Mouse (Mus musculus) ES-Bruce4 (cell line): ENCODE measurements at regions not wholly inside any gene's neighbourhood (a gene's known extent, or its start where the extent isn't known, plus 50 kb on each side); places are given as distances from the start of the nearest gene placed in this dataset.

Experiments
- CTCF ChIP-seq: IDR thresholded peaks from one replicate; pipeline ENCODE4 v1.8.1; 2011; ENCODE audit warnings: low read depth, low read length
- EP300 ChIP-seq: IDR thresholded peaks from 2 replicates; pipeline ENCODE4 v1.6.1; 2011; ENCODE audit warnings: low read depth, low read length; ENCODE audit not compliant: insufficient read depth

DNA sequence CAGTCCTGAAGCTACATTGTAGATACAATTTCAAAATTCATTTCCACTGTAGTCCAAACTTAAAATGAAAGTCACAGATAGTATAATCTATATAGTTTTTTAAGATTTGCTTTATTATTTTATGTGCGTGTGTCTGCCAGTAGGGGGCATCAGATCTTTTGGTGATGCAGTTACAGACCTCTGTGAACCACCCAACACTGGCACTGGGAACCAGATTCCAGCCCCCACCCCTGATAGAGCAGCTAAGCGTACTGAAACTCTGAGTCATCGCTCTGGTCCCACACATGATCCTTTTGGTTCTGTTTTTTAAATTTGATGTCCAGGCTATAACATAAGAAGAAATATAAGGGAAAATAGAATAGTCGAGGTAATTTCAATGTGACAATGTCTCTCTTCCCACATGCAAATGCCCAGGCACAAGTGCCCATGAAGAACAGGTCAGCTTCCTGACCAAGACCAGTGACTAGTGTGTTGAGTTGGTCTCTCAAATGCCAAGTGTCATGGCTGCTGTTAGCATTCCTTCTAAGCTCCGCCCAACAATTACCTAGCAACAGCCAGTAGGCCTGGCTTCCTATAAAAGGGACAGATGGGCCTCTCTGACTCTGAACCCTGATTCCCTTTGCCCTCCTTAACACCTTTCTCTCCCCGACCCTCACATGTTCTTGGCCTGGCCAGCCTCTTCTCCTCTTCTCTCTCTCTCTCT, 229.9 kb downstream of the Prex1 start:
- no peak for TF ChIP-seq EP300
- TF ChIP-seq CTCF = peak; percentile 22
